Comparison of ENCODE assay signal across 18 mouse cellular contexts in genomic region chr7:93291457-93291856, GRCm38 (mm10).
"Had no signal": no experiment of that assay in that cellular context is flagged by ENCODE, and none has a peak within 500 bp of the region (broad histone marks: within the 10 kb centered on the region; RNA-seq: fewer than 3 reads in every experiment).

No protein-coding gene starts in this region.

- H3K4me1 ChIP-seq: liver, embryonic 13.5 days; liver, embryonic 15.5 days; lung, embryonic 15.5 days; megakaryocyte, embryonic 14.5 days; neural tube, embryonic 12.5 days; stomach, embryonic 15.5 days had no signal

- H3K4me3 ChIP-seq: liver, embryonic 13.5 days; liver, embryonic 15.5 days; lung, embryonic 15.5 days; megakaryocyte, embryonic 14.5 days; midbrain, embryonic 12.5 days; neural tube, embryonic 12.5 days; stomach, embryonic 15.5 days had no signal

- H3K9me3 ChIP-seq: lung, embryonic 15.5 days; midbrain, embryonic 12.5 days; neural tube, embryonic 12.5 days; stomach, embryonic 15.5 days had no signal

- H3K36me3 ChIP-seq: liver, embryonic 13.5 days; liver, embryonic 15.5 days; lung, embryonic 15.5 days; midbrain, embryonic 12.5 days; neural tube, embryonic 12.5 days; stomach, embryonic 15.5 days had no signal

- H3K9ac ChIP-seq: liver, embryonic 13.5 days; liver, embryonic 15.5 days; liver, postnatal 0 days; lung, embryonic 15.5 days; midbrain, embryonic 12.5 days; neural tube, embryonic 12.5 days; stomach, embryonic 15.5 days had no signal

- H3K27ac ChIP-seq: liver, embryonic 13.5 days; liver, embryonic 15.5 days; lung, embryonic 15.5 days; macrophage; midbrain, embryonic 12.5 days; neural tube, embryonic 12.5 days; stomach, embryonic 15.5 days; stomach, postnatal 0 days had no signal

- DNase-seq: liver, embryonic 13.5 days; liver, postnatal 0 days; lung, adult 2 months; lung, postnatal 14 days; lung, postnatal 36 days; right cerebral cortex, postnatal 14 days; thymus, adult 2 months; thymus, postnatal 25 days; thymus, postnatal 4 days had no signal

- H3K4me2 ChIP-seq: liver, embryonic 13.5 days; liver, embryonic 15.5 days; lung, embryonic 15.5 days; midbrain, embryonic 12.5 days; neural tube, embryonic 12.5 days; stomach, embryonic 15.5 days had no signal

- ATAC-seq: liver, postnatal 0 days; lung, postnatal 0 days had no signal

- H3K27me3 ChIP-seq: liver, embryonic 13.5 days; liver, embryonic 15.5 days; lung, embryonic 15.5 days; megakaryocyte, embryonic 14.5 days; midbrain, embryonic 12.5 days; neural tube, embryonic 12.5 days; stomach, embryonic 15.5 days had no signal
